Mouse (Mus musculus) retina, adult 2 months (tissue): ENCODE measurements around the gene Astn2.

ENCODE experiments used
- DNase-seq: peaks from one replicate; pipeline ENCODE4 v3.0.0-alpha.2; 2012; ENCODE audit warnings: low read depth, low spot score

Astn2 gene

DNA sequence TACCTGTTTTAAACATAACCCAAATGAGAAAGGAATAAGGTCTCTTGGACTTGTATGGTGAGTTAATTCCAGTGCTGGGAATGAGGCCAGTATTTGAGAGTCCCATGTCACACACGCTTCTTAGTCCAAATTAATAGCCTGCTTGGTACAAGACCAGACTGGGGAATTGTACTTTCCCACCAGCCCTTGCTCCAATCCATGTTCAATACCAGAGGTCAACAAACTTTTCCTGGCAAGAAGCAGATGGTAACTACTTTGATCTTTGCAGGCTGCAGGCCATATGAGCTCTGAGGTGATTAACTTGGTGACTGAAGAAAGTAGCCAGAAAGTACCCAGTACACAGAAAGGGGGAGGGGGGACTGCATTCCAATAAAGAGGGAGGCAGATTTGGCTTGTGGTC, 91.7 kb downstream of the Astn2 start:
- no peak for DNase-seq

DNA sequence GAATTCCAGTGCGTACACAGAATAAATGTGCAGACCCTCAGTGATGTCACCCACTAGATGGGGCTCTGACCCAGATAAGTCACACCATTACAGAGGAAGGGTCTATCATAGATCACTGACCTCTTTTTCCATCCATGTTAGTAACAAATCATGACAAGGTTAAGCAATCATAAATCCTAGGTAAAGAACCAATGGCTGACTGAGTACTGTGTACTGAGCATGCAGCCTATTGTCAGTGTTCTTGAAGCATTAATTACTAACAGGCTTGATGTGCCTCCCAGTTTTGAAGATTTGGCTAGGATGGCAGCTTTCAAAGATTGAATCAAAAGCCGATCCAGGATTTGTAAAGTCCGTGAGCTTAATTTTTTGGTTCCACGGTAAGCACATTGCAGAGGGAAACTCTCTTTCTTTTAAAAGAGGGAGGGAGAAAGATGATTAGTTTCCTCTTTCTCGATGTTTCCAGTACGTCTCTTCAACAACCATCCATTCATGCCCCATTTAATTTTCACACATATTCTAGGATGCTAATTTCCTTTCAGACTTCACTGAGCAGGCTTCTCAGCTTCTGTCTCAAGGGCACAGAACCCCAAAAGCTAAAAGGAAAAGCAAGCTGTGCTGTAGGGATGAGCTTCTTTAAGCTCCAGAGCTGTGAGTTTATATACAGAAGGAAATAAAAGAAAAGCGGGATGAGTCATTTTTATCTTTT, 93.9 kb downstream of the Astn2 start:
- no peak for DNase-seq

DNA sequence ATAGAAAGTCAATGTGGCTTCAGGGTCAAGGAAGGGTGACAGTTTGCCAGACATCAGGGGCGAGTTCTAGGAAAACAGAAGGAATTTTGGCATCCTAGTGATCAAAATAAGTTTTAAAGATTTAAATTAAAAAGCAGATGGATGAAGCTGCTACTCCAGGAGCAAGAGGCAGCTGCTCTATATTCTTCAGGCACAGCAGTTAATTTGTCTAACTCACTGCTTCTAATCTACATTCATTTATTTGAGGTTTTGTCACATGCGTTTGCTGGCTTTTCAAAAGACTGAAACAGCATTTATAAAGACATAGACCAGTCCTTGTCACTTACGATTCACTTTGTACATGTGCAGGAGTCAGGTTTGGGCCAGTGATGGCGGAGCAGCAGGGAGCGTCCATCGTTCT, 98.0 kb downstream of the Astn2 start:
- DNase-seq, result no peak

DNA sequence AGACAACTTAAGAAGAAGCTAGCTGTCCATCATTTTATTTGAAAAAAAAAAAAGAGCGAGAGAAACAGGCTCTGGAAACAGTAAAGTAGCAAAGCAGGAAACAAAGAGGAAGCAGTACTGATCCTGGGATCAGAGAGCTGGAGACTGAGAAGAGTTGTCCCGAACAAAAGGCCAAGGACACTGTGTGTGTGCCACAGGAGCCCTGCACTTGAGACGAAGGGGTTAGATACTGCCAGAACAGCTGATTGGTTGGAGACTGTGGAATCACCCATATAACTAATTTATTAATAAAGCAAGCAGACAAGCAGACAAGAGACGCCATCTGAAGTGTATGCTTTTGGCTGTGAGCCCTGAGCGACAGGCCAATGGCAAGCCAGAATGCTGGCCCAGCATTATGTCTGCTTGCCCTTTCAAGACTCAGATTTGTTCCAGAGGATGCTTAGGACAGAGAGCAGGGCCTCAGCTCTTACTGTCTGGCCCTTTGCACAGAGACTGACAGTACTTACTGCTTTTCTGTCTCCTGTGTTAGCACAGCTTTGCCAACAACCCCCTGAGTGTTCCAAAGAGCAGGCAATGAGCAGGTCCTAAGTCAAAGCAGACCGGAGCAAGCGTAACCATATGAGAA, 101.6 kb downstream of the Astn2 start:
- no peak for DNase-seq

DNA sequence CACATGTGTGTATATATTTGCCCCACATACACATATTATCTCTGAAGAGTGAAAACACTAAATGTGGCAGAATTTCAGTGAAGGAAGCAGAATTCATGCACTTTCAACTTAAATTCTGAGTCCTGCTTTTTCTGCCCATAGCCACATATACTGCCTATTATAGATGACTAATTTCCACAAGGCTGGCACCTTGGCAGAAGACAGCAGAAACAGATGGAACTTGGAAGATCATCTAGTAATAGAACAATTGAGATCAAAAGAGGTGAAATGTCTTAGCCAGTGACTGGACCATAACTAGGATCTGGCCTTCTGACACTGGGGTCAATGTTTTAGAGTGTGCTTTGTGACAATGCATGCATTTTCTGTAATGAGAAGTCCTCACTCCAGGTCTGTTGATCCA, 119.4 kb downstream of the Astn2 start:
- DNase-seq, result no peak

DNA sequence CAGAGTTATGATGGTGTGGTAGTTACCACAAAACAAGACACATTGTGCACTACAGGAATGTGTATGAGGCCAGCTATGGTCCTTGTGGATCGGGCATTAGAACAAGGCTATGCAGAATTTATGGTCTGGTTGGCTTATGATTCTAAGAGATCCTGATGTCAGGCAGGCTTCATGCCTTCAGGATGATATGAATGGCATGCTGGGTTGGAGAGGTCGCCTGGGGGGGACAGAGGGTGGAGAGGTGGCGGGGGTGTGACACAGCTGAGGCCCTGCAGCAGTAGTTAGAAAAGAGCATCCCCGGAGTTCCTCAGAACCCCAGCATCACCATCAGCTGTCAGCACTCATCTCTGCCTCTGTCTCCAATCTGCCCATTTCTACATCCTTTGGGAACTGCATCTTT, 128.3 kb downstream of the Astn2 start:
- DNase-seq, result no peak

DNA sequence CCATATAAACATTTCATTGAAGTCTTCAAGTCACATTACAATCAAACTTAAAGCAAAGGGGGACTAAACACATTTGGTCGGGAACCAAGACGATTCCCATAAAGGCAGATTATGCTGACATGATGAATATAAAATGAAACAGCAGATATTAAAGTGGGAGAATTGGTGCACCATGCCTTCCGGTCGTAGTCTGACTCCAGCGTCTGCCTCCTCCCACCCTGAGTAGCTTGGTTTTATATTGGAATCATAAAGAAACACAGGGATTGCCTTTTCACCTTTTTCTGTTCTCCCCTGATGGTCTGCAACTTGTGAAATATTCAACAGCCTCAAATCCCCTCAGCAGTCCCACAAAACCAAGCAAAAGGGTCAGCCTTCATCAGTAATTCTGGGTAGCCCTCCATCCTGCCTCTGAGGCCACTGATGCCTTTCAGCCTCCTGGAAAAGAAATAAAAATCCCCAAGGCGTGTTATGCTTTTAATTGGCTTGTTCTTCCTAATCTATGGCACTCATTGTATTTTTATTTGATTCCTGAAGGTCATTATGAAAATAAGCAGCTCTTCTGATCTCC, 132.8 kb downstream of the Astn2 start:
- DNase-seq, result no peak

DNA sequence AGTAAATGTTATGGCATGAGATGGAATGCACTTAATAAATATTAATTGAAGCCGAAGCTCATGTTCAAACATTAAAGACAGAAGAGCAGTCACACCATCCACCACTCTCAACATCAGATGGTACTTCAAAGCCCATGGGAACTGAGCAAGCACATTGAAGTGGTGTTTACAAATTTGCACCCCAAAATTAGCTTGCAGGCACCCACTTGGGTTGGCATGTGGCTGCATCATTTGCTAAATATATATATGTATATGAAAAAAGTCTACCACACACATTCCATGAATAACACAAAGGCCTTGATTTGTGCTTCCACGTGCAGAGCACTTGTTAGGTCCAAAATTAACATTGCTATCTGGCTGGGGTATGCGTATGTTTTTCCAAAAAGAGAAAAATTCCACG, 140.4 kb downstream of the Astn2 start:
- DNase-seq, result no peak

DNA sequence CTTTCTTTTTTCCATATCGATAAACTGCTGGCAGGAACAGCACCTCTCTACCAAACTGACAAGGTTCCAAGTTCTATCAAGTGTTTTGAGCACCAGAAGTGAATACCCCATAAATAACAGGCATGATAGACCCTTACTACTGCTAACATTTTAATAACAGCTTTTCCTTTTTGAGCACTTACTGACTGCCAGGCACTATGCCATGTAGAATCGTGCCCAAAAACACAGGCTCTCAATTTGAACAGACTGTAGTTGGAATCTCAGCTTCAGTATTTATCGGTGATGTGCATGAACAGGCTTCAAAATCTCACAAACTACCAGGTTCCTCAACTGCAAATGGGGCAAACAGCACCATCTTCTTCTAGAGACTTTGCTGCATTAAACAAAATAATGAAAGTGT, 143.1 kb downstream of the Astn2 start:
- DNase-seq, result no peak

DNA sequence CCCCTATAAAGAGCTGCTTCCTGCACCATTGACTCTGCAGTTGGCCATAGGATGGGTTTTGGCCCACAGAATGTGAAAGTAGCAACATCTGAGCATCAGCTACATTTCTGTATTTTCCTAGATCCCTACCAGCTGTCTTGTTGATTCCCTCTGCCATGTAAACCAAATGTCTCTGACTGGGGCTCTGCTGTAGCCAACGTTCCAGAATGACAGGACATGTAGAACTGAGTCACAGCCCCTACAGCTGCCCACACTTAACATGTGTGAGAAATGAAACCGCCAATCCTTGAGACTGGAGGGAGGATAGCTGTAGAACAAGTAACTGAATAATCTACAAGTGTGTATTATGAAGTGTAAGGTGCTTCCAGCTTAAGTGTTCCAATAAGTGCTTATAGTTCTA, 145.5 kb downstream of the Astn2 start:
- DNase-seq, result no peak

DNA sequence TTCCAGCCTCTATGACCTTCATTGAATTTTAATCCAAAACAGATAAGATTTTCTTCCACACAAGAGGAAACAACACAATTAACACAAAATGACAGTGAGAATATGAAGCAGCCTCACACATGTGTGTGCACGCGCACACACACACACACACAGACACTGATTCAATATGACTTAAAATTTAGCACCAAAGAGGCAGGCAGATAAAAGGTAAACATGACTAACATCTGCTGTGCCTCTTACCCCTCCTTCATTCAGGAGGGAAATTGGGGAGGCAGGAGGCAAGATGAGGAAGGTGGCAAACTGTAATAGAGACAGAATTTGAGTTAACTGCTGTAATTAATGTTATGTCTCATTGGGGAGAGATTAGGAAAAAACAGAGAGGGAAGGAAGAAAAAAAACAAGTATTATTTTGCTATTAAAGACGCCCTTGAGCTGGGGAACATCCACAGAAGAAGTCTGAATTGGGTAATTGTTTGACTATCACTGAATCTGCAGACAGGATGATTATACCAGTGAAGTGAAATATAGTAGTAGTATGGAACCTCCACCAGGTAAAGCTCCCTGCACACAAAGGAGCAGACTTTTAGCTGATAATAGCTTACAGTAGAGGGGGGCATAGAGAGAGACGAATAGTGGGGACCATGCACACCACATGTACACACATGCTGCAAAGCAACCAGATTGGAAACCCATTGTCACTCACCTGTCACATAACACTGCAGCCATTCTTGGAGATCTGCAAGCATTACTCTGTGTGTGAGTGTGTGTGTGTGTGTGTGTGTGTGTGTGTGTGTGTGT, 149.5 kb downstream of the Astn2 start:
- DNase-seq, result no peak

DNA sequence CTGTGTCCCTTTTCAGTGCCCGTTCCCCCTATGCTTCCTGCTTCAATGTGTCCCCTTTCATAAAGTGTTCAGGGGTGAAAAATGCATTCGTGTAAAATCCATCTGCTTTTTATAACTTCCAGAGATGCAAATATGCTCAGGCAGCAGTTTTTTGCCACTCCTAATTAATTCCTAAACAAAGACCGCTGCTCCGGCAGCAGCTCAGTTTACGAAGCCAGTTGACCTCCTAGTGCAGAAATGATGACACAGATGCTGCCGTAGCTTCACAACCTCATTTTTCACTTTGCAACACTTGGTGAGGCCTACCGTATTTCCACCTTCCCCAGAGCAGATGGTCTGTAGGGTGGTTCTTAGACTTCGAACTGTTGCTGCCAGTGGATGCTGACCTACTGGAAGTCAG, 155.9 kb downstream of the Astn2 start:
- DNase-seq, result no peak

DNA sequence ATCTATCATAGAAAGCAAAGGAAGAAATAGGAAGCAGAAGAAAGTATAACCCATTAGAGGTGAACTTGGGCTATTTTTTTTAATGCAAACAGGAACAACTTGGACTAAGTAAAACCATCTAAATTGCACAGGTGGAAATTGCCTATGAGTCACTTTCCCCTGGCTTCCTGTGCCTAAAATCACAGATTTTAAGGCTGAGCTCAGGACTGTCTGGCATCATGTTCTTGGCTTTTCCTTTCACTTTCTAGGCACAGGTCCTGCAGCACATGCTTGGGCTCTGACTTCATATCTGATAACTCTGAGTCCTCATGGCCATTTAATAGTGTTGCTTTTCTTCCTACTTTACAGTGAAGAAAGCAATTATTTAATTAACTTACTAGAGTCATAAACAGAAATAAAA, 161.7 kb downstream of the Astn2 start:
- no peak for DNase-seq

DNA sequence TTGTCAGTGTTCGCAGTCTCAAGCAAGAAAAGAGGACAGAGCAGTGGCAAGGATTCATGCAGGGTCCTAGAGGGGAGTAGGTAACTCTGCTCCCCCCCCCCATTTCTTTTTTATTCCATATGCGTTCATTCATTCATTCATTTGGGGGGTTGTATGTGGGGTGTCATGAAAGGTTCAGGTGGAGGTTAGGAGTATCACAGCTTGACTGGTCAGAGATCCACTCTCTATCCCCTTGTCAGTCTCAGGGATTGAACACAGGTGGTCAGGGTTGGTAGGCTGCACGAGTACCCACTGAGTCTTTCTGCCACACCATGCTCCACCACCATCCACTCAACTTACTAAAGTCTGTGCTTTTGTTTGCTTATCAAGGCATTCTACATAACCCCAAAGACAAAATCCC, 171.6 kb downstream of the Astn2 start:
- no peak for DNase-seq

DNA sequence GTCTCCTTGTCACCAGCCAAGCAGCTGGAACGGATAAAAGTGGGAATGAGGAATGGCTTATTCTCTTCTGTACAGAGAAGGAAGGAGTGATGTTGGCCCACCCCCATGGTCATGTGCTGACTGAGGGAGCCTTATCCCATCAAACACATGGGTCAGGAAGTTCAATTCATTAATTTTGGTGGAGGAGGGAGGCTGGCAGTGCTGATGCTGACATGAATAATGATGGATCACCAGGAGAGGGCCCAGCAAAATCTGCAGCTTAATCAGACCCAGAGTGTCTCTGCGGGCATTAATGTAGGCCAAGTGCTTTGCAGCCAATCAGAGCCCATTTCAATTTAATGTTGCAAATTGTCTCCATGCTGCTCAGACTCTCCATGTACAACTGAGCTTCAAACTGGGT, 172.1 kb downstream of the Astn2 start:
- no peak for DNase-seq

DNA sequence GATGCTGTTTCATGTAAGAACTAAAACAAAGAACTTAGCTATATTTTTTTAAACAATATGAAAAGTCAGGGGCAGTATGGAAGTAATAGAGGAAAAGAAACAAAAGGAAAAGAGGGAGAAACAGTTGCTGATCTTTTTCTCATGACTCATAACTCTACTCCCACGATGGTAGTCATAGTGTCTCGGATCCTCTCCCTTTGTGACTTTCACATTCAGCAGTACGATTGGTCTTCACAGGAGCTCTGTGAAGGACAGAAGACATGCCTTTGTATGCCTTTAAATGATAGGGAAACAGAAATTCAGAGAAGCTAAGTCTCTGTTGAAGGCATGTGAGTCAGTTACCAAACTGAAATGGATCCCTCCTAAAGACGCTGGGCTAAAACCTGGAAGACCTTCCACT, 173.7 kb downstream of the Astn2 start:
- DNase-seq, result no peak

DNA sequence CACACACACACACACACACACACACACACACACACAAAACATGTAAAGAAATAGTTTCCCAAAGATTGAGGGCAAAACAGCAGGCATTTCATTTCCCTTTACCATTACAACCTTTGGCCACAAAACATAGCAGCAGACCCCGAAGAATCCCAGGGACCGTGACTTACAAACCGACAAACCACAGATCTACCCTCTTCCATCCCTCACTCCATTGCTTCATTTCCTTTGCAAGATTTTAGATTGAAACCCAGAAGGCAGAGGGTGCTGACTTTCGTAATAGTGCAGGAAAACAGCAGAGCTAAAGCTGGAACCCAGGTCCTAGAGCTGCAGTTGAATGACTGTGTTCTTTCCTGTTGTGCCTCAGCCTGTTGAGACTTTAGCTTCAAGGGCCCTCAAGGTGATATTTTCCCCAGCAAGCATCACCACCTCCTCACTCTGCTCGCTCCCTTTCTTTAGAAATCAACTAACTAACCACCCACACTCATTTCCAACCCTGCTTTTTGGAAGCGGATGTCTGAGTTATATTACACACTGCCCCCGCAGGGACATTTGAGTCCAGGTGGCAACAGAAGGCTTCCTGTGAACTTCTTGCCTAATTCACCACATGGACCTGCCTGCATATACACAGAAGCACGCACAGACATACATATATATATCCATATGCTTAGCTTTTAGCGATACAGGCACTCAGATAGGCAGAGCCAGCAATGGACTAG, 181.7 kb downstream of the Astn2 start:
- no peak for DNase-seq

DNA sequence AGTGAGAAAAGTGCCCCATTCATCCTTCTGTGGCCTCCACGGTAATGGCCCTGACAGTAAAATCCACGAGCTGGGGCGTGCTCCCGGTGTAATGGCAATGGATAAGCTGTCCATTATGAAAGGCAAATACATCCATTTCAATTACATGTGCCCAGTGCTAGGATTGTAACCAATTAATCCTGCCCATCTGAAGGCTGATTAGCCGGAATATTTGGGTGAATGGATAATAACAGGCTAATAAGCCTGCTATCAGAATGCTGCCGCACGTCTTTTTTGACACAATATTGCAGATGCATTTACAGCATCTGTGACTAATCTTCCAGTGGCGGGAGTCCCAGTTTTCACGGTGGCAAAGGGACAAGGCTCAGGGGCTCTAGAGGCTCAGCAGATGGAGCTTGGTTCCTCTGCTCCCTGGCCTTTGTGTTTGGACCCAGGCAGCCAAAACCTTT, 189.2 kb downstream of the Astn2 start:
- peak; percentile 15 for DNase-seq

DNA sequence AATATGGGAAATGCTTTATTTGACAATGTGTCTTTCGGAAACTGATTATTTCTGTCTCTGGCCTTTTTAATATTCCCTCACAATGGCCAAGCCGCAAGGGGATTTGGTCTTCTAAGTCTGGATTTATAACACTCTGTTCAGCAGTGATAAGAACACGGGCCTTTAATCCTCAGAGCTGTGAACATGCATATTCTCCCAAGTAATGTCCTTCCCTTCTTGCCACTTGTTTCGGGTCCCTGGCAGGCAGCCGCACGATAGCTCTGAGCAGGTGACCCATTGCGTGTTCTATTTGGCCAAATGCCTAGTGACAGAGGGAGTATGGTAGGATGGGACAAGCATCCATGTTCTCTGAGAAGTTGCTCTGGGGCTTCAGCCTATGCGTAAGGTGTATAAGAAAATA, 214.8 kb downstream of the Astn2 start:
- DNase-seq, result no peak

DNA sequence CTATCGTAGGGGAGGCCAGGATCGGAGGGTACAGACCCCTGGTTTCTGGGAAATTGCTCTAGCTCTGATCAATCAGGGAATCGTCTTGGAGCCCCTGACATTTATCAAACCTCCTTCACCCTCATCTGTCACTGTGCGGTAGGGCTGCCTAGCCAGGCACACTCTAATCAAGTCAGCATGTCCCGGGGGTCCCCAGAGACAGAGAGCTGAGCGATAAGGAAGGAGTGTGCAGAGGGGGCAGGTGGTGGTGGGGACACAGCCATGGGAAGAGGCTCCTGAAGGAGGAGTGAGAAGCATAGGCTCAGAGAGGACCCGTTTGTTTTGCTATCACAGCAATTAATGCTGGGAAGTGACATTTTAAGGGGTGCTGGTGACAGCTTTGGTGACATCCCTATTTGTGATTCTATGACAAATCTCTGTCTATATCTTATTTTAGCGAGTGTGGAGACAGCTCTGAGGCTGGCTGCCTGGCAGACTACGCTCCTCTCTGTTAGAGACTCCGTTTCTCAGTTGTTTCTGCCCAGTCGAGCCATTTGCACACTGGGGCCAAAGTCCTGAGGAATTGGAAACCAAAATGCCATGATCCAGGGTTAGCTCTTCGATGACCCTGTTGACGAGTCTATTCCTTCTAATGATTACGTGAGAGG, 228.4 kb downstream of the Astn2 start:
- DNase-seq, result no peak

DNA sequence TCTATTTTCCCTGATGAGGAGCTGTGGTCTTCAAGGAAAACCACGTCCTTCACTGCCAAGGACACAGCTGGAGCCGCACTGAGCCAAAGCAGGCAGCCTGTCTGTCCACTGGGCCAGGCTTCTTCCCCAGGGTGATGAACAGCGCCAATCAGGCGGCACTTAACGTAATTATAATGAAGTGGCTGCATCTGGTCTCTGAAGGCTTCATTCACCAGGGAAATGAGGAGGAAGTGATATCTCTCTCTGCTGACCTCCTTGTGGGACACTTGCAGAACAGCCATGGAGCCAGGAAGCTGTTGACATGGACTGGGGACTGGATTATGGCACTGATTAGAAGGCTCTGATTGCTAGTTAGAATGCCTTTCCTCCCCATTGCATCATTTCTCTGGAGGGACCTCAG, 232.8 kb downstream of the Astn2 start:
- DNase-seq, result no peak
